Mouse (Mus musculus): Measurements from ENCODE around the gene Mroh2a.

GRCm38 (mm10) chr1:88249596-88249995 is 22.8 kb downstream of the Mroh2a start:
- TF ChIP-seq POLR2A (IDR thresholded peaks at IDR 0.05; ENCODE audit: borderline replicate concordance, extremely low read depth, insufficient read depth, insufficient read length, poor library complexity, severe bottlenecking) = no peak
- TF ChIP-seq CTCF (IDR thresholded peaks at IDR 0.05; ENCODE audit: borderline replicate concordance, extremely low read depth, insufficient read depth, insufficient read length) = no peak

Measured in brain, embryonic 14.5 days (tissue).